Mouse (Mus musculus) forebrain, embryonic 11.5 days (tissue): ENCODE measurements around the gene Cacnb4. TPM values are rescaled to one million over a fixed set of nuclear protein-coding genes. Genes with fewer than 3 reads are reported as not detected.

Experiments
- ATAC-seq: fragments of 200-750 bp; cut with Nextera tagmentation; replicated peaks from 2 replicates; pipeline ENCODE4 v1.8.0; 2017; ENCODE audit warnings: moderate TSS enrichment; ENCODE audit not compliant: low FRiP score
- DNase-seq: peaks from one replicate; pipeline ENCODE4 v3.0.0-alpha.2; 2017; ENCODE audit warnings: low spot score
- H3K27ac ChIP-seq: fragments of 300-500 bp; sonication (generic); 2 replicates; pipeline ENCODE4 v1.5.1; 2014; ENCODE audit warnings: low read depth, low read length
- H3K27me3 ChIP-seq: fragments of 300-500 bp; sonication (generic); 2 replicates; pipeline ENCODE4 v1.6.1; 2014; ENCODE audit warnings: mild to moderate bottlenecking, low read length, mixed read lengths; ENCODE audit not compliant: control insufficient read depth, insufficient read depth
- H3K36me3 ChIP-seq: fragments of 300-500 bp; sonication (generic); 2 replicates; pipeline ENCODE4 v1.6.1; 2014; ENCODE audit warnings: mild to moderate bottlenecking, low read length, moderate library complexity, mixed read lengths; ENCODE audit not compliant: control insufficient read depth, insufficient read depth
- H3K4me1 ChIP-seq: fragments of 300-500 bp; sonication (generic); replicated peaks from 2 replicates; pipeline ENCODE4 v1.6.1; 2014; ENCODE audit warnings: low read length, mixed read lengths; ENCODE audit not compliant: control insufficient read depth, insufficient read depth
- H3K4me2 ChIP-seq: fragments of 300-500 bp; sonication (generic); 2 replicates; pipeline ENCODE4 v1.6.1; 2014; ENCODE audit warnings: low read depth, mild to moderate bottlenecking, low read length, moderate library complexity, mixed read lengths; ENCODE audit not compliant: severe bottlenecking
- H3K4me3 ChIP-seq: fragments of 300-500 bp; sonication (generic); 2 replicates; pipeline ENCODE4 v1.5.1; 2014; ENCODE audit warnings: low read depth, low read length
- H3K9ac ChIP-seq: fragments of 300-500 bp; sonication (generic); 2 replicates; pipeline ENCODE4 v1.6.1; 2014; ENCODE audit warnings: low read length
- H3K9me3 ChIP-seq: fragments of 300-500 bp; sonication (generic); 2 replicates; pipeline ENCODE4 v1.6.1; 2016; ENCODE audit warnings: low read length, mixed read lengths; ENCODE audit not compliant: control insufficient read depth
- WGBS: fragments of 180-500 bp; shearing (Covaris S2); extraction: QIAGEN DNeasy Blood & Tissue Kit; methylation state at CpG from one replicate; pipeline ENCODE4 v1.1.7; 2014; 5-methylcytosine and 5-hydroxymethylcytosine counted together
- polyA plus RNA-seq: library from polyadenylated mRNA; unstranded; fragments of >200 nt; fragmentation: Nextera tagmentation; extraction: Ambion mirVana; gene quantifications from 2 replicates; pipeline ENCODE4 v1.2.1, GENCODE M21; 2014

The Cacnb4 gene
- polyA plus RNA-seq, 1 experiment from 2014 or later = 2.6 TPM

DNA sequence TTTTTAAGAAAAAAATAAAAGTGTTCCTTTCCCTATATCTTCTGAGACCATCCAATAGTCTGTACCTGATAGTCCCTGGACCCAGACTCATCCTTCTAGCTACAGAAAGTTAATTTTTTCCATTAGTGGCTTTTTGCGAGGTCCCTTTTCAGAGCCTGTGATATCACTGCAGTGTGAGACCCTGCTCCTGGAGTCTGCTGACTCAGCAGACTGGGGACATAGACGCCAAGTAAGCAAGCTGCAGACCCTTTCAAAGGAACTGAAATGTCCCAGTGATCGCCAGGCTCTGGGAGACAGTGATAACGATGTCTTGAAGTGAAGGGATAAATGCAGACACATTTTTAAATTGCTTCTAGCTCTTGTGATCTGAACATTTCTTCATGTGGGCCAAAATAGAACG, 230.0 kb downstream of the Cacnb4 start:
- Histone ChIP-seq H3K9me3 (no peaks in the 10 kb centered on the region), H3K4me2 (no peak overlapping the region), H3K36me3 (no peaks in the 10 kb centered on the region), H3K27me3 (no peaks in the 10 kb centered on the region), H3K27ac (no peak overlapping the region), H3K4me3 (no peak overlapping the region), H3K4me1 (no peaks in the 10 kb centered on the region), H3K9ac (no peak overlapping the region)
- DNase-seq (no peak), ATAC-seq (no peak)
- WGBS = 71% methylated on average over 5 of the region's 5 CpGs

DNA sequence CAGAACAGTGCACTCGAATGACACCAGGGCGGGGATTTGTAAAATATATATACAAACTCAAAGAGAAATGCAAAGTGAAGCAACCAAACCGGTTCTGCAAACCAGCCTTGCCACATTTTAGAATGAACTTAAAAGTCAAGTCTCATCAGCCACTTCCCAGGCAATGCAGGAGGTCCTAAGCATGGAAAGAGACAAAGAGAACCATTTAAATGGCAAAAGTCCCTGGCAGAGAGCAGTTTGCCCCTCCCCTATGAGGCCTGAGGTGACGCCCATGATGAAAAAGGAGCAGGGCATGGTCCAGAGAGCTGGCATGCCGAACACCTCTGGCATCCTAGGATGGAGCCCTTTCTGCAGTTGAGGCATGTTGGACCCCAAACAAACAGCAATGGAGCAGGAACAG, 234.5 kb downstream of the Cacnb4 start:
- Histone ChIP-seq H3K9ac (no peak overlapping the region), H3K36me3 (no peaks in the 10 kb centered on the region), H3K9me3 (no peaks in the 10 kb centered on the region), H3K4me3 (no peak overlapping the region), H3K4me1 (no peaks in the 10 kb centered on the region), H3K4me2 (no peak overlapping the region), H3K27me3 (no peaks in the 10 kb centered on the region), H3K27ac (no peak overlapping the region)
- no peak for DNase-seq
- 41% methylated on average over 5 of the region's 5 CpGs for WGBS
- ATAC-seq = no peak

DNA sequence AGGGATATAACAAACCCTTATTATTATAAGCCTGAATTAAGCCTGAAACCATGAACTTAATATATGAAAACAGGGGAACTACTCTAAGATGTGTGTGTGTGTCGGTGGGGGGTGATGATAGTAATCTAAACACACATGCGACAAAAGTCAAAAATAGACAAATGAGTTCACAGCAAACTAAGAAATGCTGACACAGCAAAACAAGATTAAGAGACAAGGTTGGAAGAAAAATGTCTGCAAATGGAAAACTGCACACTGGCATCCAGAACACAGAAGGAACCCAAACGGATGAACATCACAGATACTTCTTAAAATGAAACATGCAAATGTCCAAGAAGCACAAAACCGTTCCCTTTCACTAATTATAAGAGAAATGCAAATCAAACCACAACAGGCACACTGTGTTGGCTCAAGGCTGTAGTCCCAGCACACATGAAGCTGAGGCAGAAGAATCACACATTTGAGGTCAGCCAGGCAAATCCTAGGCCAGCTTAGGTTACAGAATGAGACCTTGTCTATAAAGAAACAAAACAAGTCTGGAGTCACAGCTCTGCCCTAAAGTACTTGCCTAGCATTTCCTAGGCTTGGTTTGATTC, 236.1 kb downstream of the Cacnb4 start:
- no peak for ATAC-seq
- Histone ChIP-seq H3K27ac (no peak overlapping the region), H3K36me3 (no peaks in the 10 kb centered on the region), H3K4me1 (no peaks in the 10 kb centered on the region), H3K9me3 (no peaks in the 10 kb centered on the region), H3K27me3 (no peaks in the 10 kb centered on the region), H3K9ac (no peak overlapping the region), H3K4me3 (no peak overlapping the region), H3K4me2 (no peak overlapping the region)
- 84% methylated on average over 4 of the region's 4 CpGs for WGBS
- no peak for DNase-seq

DNA sequence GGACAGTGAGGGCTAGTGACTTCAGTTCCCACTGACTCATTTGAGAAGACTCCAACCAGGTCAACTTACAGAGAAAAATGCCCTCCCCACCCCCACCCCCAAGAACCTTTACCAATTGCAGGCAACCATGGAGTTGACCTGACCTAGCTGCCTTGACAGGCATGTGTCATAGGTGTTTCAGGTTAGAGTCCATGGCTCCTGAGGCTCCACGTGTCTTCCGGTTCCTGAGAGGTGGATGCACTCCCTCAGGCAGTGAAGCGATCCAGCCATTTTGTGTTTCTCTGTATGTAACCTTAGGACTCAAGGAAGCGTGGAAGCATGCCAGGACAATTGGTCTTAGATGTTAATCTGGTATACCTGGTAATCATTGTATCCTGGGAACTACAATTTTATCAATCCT, 238.2 kb downstream of the Cacnb4 start:
- H3K27ac ChIP-seq = no peak overlapping the region

DNA sequence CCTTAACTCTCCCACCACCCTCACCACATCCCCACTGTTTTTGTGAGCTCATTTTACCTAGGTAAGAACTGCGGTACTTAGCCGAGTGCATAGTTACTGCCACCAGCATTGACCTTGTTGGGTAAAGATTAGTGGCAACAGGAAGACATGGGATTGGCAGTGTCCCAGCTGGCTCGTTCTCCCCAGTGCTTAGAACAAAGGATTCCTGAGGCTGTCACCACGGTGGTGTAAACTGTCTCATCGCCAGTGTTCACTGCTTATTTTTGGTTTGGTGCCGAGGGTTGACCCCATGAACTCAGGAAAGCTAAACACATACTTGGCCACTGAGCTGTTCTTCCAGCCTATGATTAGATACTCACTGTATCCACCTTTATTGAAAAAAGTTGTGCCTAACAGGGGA, 238.6 kb downstream of the Cacnb4 start:
- H3K27ac ChIP-seq = no peak overlapping the region
- H3K4me3 ChIP-seq = no peak overlapping the region
- H3K9me3 ChIP-seq = no peaks in the 10 kb centered on the region
- ATAC-seq (no peak), DNase-seq (no peak)
- H3K4me1 ChIP-seq = no peaks in the 10 kb centered on the region
- H3K9ac ChIP-seq = no peak overlapping the region
- no peak overlapping the region for H3K4me2 ChIP-seq
- WGBS = 83% methylated on average over 6 of the region's 6 CpGs
- H3K36me3 ChIP-seq = no peaks in the 10 kb centered on the region
- H3K27me3 ChIP-seq = no peaks in the 10 kb centered on the region

More for the DNA sequence above, 238.2 kb downstream of the Cacnb4 start:
- ATAC-seq (no peak), DNase-seq (no peak)
- Histone ChIP-seq H3K36me3 (no peaks in the 10 kb centered on the region), H3K4me2 (no peak overlapping the region), H3K4me3 (no peak overlapping the region), H3K9me3 (no peaks in the 10 kb centered on the region), H3K9ac (no peak overlapping the region), H3K27me3 (no peaks in the 10 kb centered on the region), H3K4me1 (no peaks in the 10 kb centered on the region)
- 93% methylated on average over 4 of the region's 4 CpGs for WGBS

DNA sequence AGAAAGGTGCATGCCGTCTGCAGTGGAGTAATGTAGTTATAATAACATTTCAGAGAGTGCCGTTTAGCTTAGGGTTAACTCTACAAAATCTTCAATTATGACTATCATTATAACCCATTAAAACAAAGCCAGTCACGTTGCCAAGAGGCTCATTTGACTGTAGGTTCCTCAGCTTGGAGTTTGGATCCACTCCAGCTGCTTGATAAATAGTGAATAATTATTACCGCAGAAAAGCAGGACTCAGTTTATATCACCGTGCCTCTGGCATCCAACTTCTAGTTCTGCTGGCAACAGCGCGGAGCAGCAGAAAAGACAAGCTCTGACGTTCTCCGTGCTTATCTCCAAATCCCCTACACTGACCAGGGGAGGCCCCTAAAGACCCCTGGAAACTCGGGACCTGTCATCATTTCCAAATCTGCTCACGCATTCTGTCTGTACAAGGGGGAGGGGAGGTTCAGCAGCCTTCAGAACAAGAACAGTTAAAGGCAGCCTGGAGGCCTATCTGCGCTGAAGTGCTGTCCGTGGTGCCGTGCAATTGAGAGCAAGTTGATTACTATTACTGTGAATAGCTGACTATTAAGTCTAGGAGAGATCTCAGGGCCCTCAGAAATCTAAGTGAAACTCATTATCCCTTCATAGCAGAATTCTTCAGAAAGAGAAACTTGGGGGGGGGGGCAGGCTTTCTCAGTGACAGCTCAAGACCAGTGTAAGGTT, 240.6 kb downstream of the Cacnb4 start:
- Histone ChIP-seq H3K4me2 (no peak overlapping the region), H3K27ac (no peak overlapping the region), H3K4me1 (no peaks in the 10 kb centered on the region), H3K9ac (no peak overlapping the region), H3K27me3 (no peaks in the 10 kb centered on the region), H3K9me3 (no peaks in the 10 kb centered on the region), H3K4me3 (no peak overlapping the region), H3K36me3 (no peaks in the 10 kb centered on the region)
- WGBS = 81% methylated on average over 14 of the region's 14 CpGs
- DNase-seq (no peak), ATAC-seq (no peak)

DNA sequence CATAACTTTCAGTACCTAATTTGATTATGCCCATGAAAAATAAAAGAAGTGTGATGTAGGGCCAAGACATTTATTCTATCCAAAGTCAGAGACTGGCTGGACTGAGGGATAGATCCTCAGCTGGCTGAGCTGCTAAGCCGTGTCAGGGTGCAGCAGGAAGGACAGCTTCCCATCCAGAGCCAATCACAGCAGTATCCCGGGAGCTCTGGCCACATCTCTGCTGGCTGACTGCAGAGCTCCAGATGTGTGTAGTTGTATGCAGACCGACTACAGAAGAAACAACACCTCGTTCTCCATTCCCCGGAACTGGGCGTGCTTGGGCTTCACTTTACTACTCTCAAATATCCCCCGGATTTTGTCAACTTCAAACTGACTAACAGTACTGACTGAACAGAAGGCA, 243.3 kb downstream of the Cacnb4 start:
- no peak overlapping the region for H3K4me3 ChIP-seq
- H3K4me1 ChIP-seq = no peaks in the 10 kb centered on the region
- no peak for ATAC-seq
- H3K36me3 ChIP-seq = no peaks in the 10 kb centered on the region
- H3K9me3 ChIP-seq = no peaks in the 10 kb centered on the region
- no peak overlapping the region for H3K9ac ChIP-seq
- H3K4me2 ChIP-seq = no peak overlapping the region
- 58% methylated on average over 7 of the region's 7 CpGs for WGBS
- H3K27ac ChIP-seq = no peak overlapping the region
- DNase-seq = no peak
- no peaks in the 10 kb centered on the region for H3K27me3 ChIP-seq

- H3K9ac ChIP-seq = no peak overlapping the region
- ATAC-seq (no peak), DNase-seq (no peak)
- H3K4me1 ChIP-seq = no peaks in the 10 kb centered on the region
- H3K36me3 ChIP-seq = no peaks in the 10 kb centered on the region
- WGBS = 88% methylated on average over 3 of the region's 3 CpGs
- H3K27me3 ChIP-seq = no peaks in the 10 kb centered on the region
- H3K9me3 ChIP-seq = no peaks in the 10 kb centered on the region
- H3K27ac ChIP-seq = no peak overlapping the region
- H3K4me3 ChIP-seq = no peak overlapping the region
- H3K4me2 ChIP-seq = no peak overlapping the region
Measured at GRCm38 (mm10) chr2:52427383-52427782, 249.2 kb downstream of the Cacnb4 start.

GRCm38 (mm10) chr2:52426041-52426440, 250.6 kb downstream of the Cacnb4 start:
- ATAC-seq (no peak), DNase-seq (no peak)
- Histone ChIP-seq H3K9me3 (no peaks in the 10 kb centered on the region), H3K36me3 (no peaks in the 10 kb centered on the region), H3K27me3 (no peaks in the 10 kb centered on the region), H3K9ac (no peak overlapping the region), H3K4me1 (no peaks in the 10 kb centered on the region), H3K27ac (no peak overlapping the region), H3K4me3 (no peak overlapping the region), H3K4me2 (no peak overlapping the region)
- WGBS = 91% methylated on average over 3 of the region's 3 CpGs
